Mouse (Mus musculus) left cerebral cortex, adult 11 months (tissue): ENCODE results near the gene Snrpa1.

Experiments used
- DNase-seq: peaks from one replicate; pipeline ENCODE4 v3.0.0; 2022; ENCODE audit warnings: low spot score

Snrpa1 gene

GRCm38 (mm10) chr7:66113561-66113960 lies 54.8 kb downstream of the Snrpa1 start:
- no peak for DNase-seq

GRCm38 (mm10) chr7:66115821-66116343 lies 57.1 kb downstream of the Snrpa1 start:
- no peak for DNase-seq

GRCm38 (mm10) chr7:66116906-66117482 lies 58.2 kb downstream of the Snrpa1 start:
- no peak for DNase-seq

- no peak for DNase-seq
Measured at GRCm38 (mm10) chr7:66118046-66118445, 59.2 kb downstream of the Snrpa1 start.

GRCm38 (mm10) chr7:66118796-66119195 lies 60.0 kb downstream of the Snrpa1 start:
- no peak for DNase-seq

GRCm38 (mm10) chr7:66120139-66120538 lies 61.3 kb downstream of the Snrpa1 start:
- no peak for DNase-seq

- no peak for DNase-seq
Measured at GRCm38 (mm10) chr7:66120702-66121396, 62.0 kb downstream of the Snrpa1 start.
